Mouse (Mus musculus) embryo, embryonic 10 days (tissue): ENCODE results near the gene Lgr4.

Experiments
- DNase-seq: peaks from one replicate; pipeline ENCODE4 v3.0.0-alpha.2; 2015; ENCODE audit warnings: low spot score

Gene Lgr4

GRCm38 (mm10) chr2:110017616-110018505 is 100.4 kb downstream of the Lgr4 start, which contains the start of gene Ccdc34:
Ccdc34 (plus strand) TSS chr2:110017817.
- peak; percentile 98 for DNase-seq

- DNase-seq: no peak
Measured at GRCm38 (mm10) chr2:110019656-110020055, 102.2 kb downstream of the Lgr4 start.

- DNase-seq: no peak
Measured at GRCm38 (mm10) chr2:110020430-110020829, 103.0 kb downstream of the Lgr4 start.

- DNase-seq: peak; percentile 58
Measured at GRCm38 (mm10) chr2:110036265-110036664, 118.8 kb downstream of the Lgr4 start.

GRCm38 (mm10) chr2:110036665-110037064 is 119.2 kb downstream of the Lgr4 start:
- DNase-seq: no peak

- no peak for DNase-seq
Measured at GRCm38 (mm10) chr2:110037221-110037620, 119.8 kb downstream of the Lgr4 start.

- no peak for DNase-seq
Measured at GRCm38 (mm10) chr2:110038341-110038740, 120.9 kb downstream of the Lgr4 start.

GRCm38 (mm10) chr2:110042861-110043760 is 125.7 kb downstream of the Lgr4 start:
- peak; percentile 20 for DNase-seq

- no peak for DNase-seq
Measured at GRCm38 (mm10) chr2:110058424-110058823, 141.0 kb downstream of the Lgr4 start.

- no peak for DNase-seq
Measured at GRCm38 (mm10) chr2:110063131-110063530, 145.7 kb downstream of the Lgr4 start.
